Mouse (Mus musculus): ENCODE results near the gene Gm266.
"Not testable (repeated sequence)": the region's sequence is repeated elsewhere in the genome, so short reads cannot be mapped to it uniquely, and the experiment has no call there.

Gm266 gene

GRCm38 (mm10) chr12:111485652-111486306 lies at the start of gene Gm266:
TSS of gene Gm266 (minus strand) at chr12:111485823.
- peak; percentile 36 for DNase-seq (ENCODE audit: low read depth, low spot score)

GRCm38 (mm10) chr12:111535281-111535680 lies 49.7 kb upstream of the Gm266 start:
- no peak for DNase-seq (ENCODE audit: low read depth, low spot score)

- DNase-seq (ENCODE audit: low read depth, low spot score), result no peak
Measured at GRCm38 (mm10) chr12:111533096-111533794, 47.6 kb upstream of the Gm266 start.

GRCm38 (mm10) chr12:111529192-111529591 lies 43.6 kb upstream of the Gm266 start:
- DNase-seq (ENCODE audit: low read depth, low spot score), result peak; percentile 59

GRCm38 (mm10) chr12:111527643-111528281 lies 42.1 kb upstream of the Gm266 start:
- no peak for DNase-seq (ENCODE audit: low read depth, low spot score)

- DNase-seq (ENCODE audit: low read depth, low spot score), result no peak
Measured at GRCm38 (mm10) chr12:111524883-111525282, 39.3 kb upstream of the Gm266 start.

GRCm38 (mm10) chr12:111524469-111524868 lies 38.8 kb upstream of the Gm266 start:
- DNase-seq (ENCODE audit: low read depth, low spot score), result no peak

GRCm38 (mm10) chr12:111520994-111521393 lies 35.4 kb upstream of the Gm266 start:
- no peak for DNase-seq (ENCODE audit: low read depth, low spot score)

- DNase-seq (ENCODE audit: low read depth, low spot score), result no peak
Measured at GRCm38 (mm10) chr12:111519821-111520220, 34.2 kb upstream of the Gm266 start.

GRCm38 (mm10) chr12:111518391-111518790 lies 32.8 kb upstream of the Gm266 start:
- no peak for DNase-seq (ENCODE audit: low read depth, low spot score)

- no peak for DNase-seq (ENCODE audit: low read depth, low spot score)
Measured at GRCm38 (mm10) chr12:111517901-111518300, 32.3 kb upstream of the Gm266 start.

GRCm38 (mm10) chr12:111516826-111517225 lies 31.2 kb upstream of the Gm266 start:
- no peak for DNase-seq (ENCODE audit: low read depth, low spot score)

- DNase-seq (ENCODE audit: low read depth, low spot score), result no peak
Measured at GRCm38 (mm10) chr12:111515920-111516319, 30.3 kb upstream of the Gm266 start.

GRCm38 (mm10) chr12:111514874-111515649 lies 29.4 kb upstream of the Gm266 start:
- DNase-seq (ENCODE audit: low read depth, low spot score), result no peak

- DNase-seq (ENCODE audit: low read depth, low spot score), result no peak
Measured at GRCm38 (mm10) chr12:111514231-111514792, 28.7 kb upstream of the Gm266 start.

GRCm38 (mm10) chr12:111513673-111514072 lies 28.1 kb upstream of the Gm266 start:
- DNase-seq (ENCODE audit: low read depth, low spot score), result no peak

GRCm38 (mm10) chr12:111512572-111513063 lies 27.0 kb upstream of the Gm266 start:
- peak; percentile 66 for DNase-seq (ENCODE audit: low read depth, low spot score)

GRCm38 (mm10) chr12:111508438-111508837 lies 22.8 kb upstream of the Gm266 start:
- DNase-seq (ENCODE audit: low read depth, low spot score), result not testable (repeated sequence)

- DNase-seq (ENCODE audit: low read depth, low spot score), result no peak
Measured at GRCm38 (mm10) chr12:111507962-111508361, 22.3 kb upstream of the Gm266 start.

GRCm38 (mm10) chr12:111507001-111507400 lies 21.4 kb upstream of the Gm266 start:
- peak; percentile 35 for DNase-seq (ENCODE audit: low read depth, low spot score)

- peak; percentile 85 for DNase-seq (ENCODE audit: low read depth, low spot score)
Measured at GRCm38 (mm10) chr12:111504904-111505303, 19.3 kb upstream of the Gm266 start.

Measured in ES-CJ7 (cell line).